Mouse (Mus musculus): ENCODE data around the gene Rabggtb. TPM values are rescaled to one million over a fixed set of nuclear protein-coding genes. Genes with fewer than 3 reads are reported as not detected.

Rabggtb gene
- polyA plus RNA-seq, 1 experiment from 2014 or later, result 62.5 TPM

- H3K4me1 ChIP-seq (ENCODE audit: control insufficient read depth, insufficient read depth, low read length), result no peaks in the 10 kb centered on the region
- H3K4me2 ChIP-seq (replicated peaks; ENCODE audit: low read depth, low read length), result no peak overlapping the region
- no peaks in the 10 kb centered on the region for H3K36me3 ChIP-seq (ENCODE audit: control insufficient read depth, insufficient read depth, low read length)
- H3K4me3 ChIP-seq (ENCODE audit: low read length), result no peak overlapping the region
- WGBS, result 83% methylated on average over 10 of the region's 10 CpGs
- H3K9me3 ChIP-seq (ENCODE audit: control insufficient read depth, low read length), result no peaks in the 10 kb centered on the region
- no peak overlapping the region for H3K9ac ChIP-seq (ENCODE audit: low read depth, low read length)
- H3K27ac ChIP-seq (ENCODE audit: low read depth, low read length), result no peak overlapping the region
- no peak for ATAC-seq (ENCODE audit: low FRiP score, low TSS enrichment)
- no peaks in the 10 kb centered on the region for H3K27me3 ChIP-seq (ENCODE audit: control insufficient read depth, insufficient read depth, low read length)
Observed at GRCm38 (mm10) chr3:153858350-153859001, 54.3 kb downstream of the Rabggtb start.

Other genes with a start within 250 kb of the Rabggtb start
- gene St6galnac3, start 187.8 kb downstream of the Rabggtb start, polyA plus RNA-seq (2014; fragmentation: Nextera tagmentation; extraction: Ambion mirVana), result 51.6 and 63.8 TPM in 2 replicates
- gene Asb17, start 68.8 kb downstream of the Rabggtb start, polyA plus RNA-seq (2014; fragmentation: Nextera tagmentation; extraction: Ambion mirVana), result not detected in 2 replicates
- gene Msh4, start 6.9 kb downstream of the Rabggtb start, polyA plus RNA-seq (2014; fragmentation: Nextera tagmentation; extraction: Ambion mirVana), result 0.17 and 0.35 TPM in 2 replicates
- 73.4 and 81.1 TPM in 2 replicates for gene Acadm, start 31.6 kb upstream of the Rabggtb start, polyA plus RNA-seq (2014; fragmentation: Nextera tagmentation; extraction: Ambion mirVana)
- 0.44 and 0.81 TPM in 2 replicates for gene Slc44a5, start 60.4 kb upstream of the Rabggtb start, polyA plus RNA-seq (2014; fragmentation: Nextera tagmentation; extraction: Ambion mirVana)